Mouse (Mus musculus): Measurements from ENCODE around the gene Rpl9-ps6. TPM values are rescaled to one million over a fixed set of nuclear protein-coding genes. Genes with fewer than 3 reads are reported as not detected.

The Rpl9-ps6 gene
- polyA plus RNA-seq, 1 experiment from 2014 or later = 133 TPM

GRCm38 (mm10) chr19:32481511-32481910, 15.1 kb upstream of the Rpl9-ps6 start:
- no peak for ATAC-seq (ENCODE audit: insufficient read depth)
- Histone ChIP-seq H3K4me3 (ENCODE audit: low read depth, low read length) (no peak overlapping the region), H3K9me3 (ENCODE audit: low read depth, low read length) (no peaks in the 10 kb centered on the region), H3K27me3 (ENCODE audit: insufficient read depth, low read length) (no peaks in the 10 kb centered on the region), H3K36me3 (ENCODE audit: insufficient read depth) (no peaks in the 10 kb centered on the region), H3K9ac (no peak overlapping the region), H3K4me2 (no peak overlapping the region), H3K27ac (ENCODE audit: low read depth) (no peak overlapping the region), H3K4me1 (ENCODE audit: insufficient read depth) (no peaks in the 10 kb centered on the region)
- 27% methylated on average over 4 of the region's 4 CpGs for WGBS
- no peak for DNase-seq
- no peak for TF ChIP-seq CTCF (IDR thresholded peaks at IDR 0.05; ENCODE audit: low read depth)

- DNase-seq (no peak), ATAC-seq (ENCODE audit: insufficient read depth) (no peak)
- no peaks in the 10 kb centered on the region for H3K9me3 ChIP-seq (ENCODE audit: low read depth, low read length)
- H3K9ac ChIP-seq = no peak overlapping the region
- no peaks in the 10 kb centered on the region for H3K36me3 ChIP-seq (ENCODE audit: insufficient read depth)
- no peak for TF ChIP-seq CTCF (IDR thresholded peaks at IDR 0.05; ENCODE audit: low read depth)
- no peaks in the 10 kb centered on the region for H3K27me3 ChIP-seq (ENCODE audit: insufficient read depth, low read length)
- WGBS = 77% methylated on average over 8 of the region's 8 CpGs
- H3K27ac ChIP-seq (ENCODE audit: low read depth) = no peak overlapping the region
- no peak overlapping the region for H3K4me3 ChIP-seq (ENCODE audit: low read depth, low read length)
- no peak overlapping the region for H3K4me2 ChIP-seq
- H3K4me1 ChIP-seq (ENCODE audit: insufficient read depth) = no peaks in the 10 kb centered on the region
These were observed 14.5 kb upstream of the Rpl9-ps6 start for GRCm38 (mm10) chr19:32480791-32481442.

- H3K4me3 ChIP-seq (ENCODE audit: low read depth, low read length) = no peak overlapping the region
- H3K27ac ChIP-seq (ENCODE audit: low read depth) = no peak overlapping the region
- 79% methylated on average over 5 of the region's 5 CpGs for WGBS
- no peaks in the 10 kb centered on the region for H3K9me3 ChIP-seq (ENCODE audit: low read depth, low read length)
- no peaks in the 10 kb centered on the region for H3K4me1 ChIP-seq (ENCODE audit: insufficient read depth)
- H3K36me3 ChIP-seq (ENCODE audit: insufficient read depth) = no peaks in the 10 kb centered on the region
- no peak for DNase-seq
- H3K9ac ChIP-seq = no peak overlapping the region
- H3K4me2 ChIP-seq = no peak overlapping the region
- no peak for TF ChIP-seq CTCF (IDR thresholded peaks at IDR 0.05; ENCODE audit: low read depth)
- no peaks in the 10 kb centered on the region for H3K27me3 ChIP-seq (ENCODE audit: insufficient read depth, low read length)
- ATAC-seq (ENCODE audit: insufficient read depth) = no peak
These were observed 13.9 kb upstream of the Rpl9-ps6 start for GRCm38 (mm10) chr19:32480255-32480654.

GRCm38 (mm10) chr19:32476712-32477052, 10.3 kb upstream of the Rpl9-ps6 start:
- no peak overlapping the region for H3K4me2 ChIP-seq
- H3K4me3 ChIP-seq (ENCODE audit: low read depth, low read length) = no peak overlapping the region
- H3K27ac ChIP-seq (ENCODE audit: low read depth) = no peak overlapping the region
- no peak overlapping the region for H3K9ac ChIP-seq
- H3K27me3 ChIP-seq (ENCODE audit: insufficient read depth, low read length) = no peaks in the 10 kb centered on the region
- WGBS = 75% methylated on average over 4 of the region's 4 CpGs
- no peaks in the 10 kb centered on the region for H3K4me1 ChIP-seq (ENCODE audit: insufficient read depth)
- no peaks in the 10 kb centered on the region for H3K9me3 ChIP-seq (ENCODE audit: low read depth, low read length)
- ATAC-seq (ENCODE audit: insufficient read depth) = no peak
- H3K36me3 ChIP-seq (ENCODE audit: insufficient read depth) = no peaks in the 10 kb centered on the region
- TF ChIP-seq CTCF (IDR thresholded peaks at IDR 0.05; ENCODE audit: low read depth) = no peak
- DNase-seq = no peak

GRCm38 (mm10) chr19:32476016-32476711, 9.8 kb upstream of the Rpl9-ps6 start:
- H3K27ac ChIP-seq (ENCODE audit: low read depth) = no peak overlapping the region
- H3K4me3 ChIP-seq (ENCODE audit: low read depth, low read length) = no peak overlapping the region
- no peaks in the 10 kb centered on the region for H3K27me3 ChIP-seq (ENCODE audit: insufficient read depth, low read length)
- ATAC-seq (ENCODE audit: insufficient read depth) = no peak; the same call in 1 of the 2 replicates
- no peak for TF ChIP-seq CTCF (IDR thresholded peaks at IDR 0.05; ENCODE audit: low read depth)
- H3K9ac ChIP-seq = no peak overlapping the region
- 64% methylated on average over 12 of the region's 12 CpGs for WGBS
- H3K4me1 ChIP-seq (ENCODE audit: insufficient read depth) = no peaks in the 10 kb centered on the region
- H3K36me3 ChIP-seq (ENCODE audit: insufficient read depth) = no peaks in the 10 kb centered on the region
- H3K4me2 ChIP-seq = no peak overlapping the region
- H3K9me3 ChIP-seq (ENCODE audit: low read depth, low read length) = no peaks in the 10 kb centered on the region
- DNase-seq = no peak

GRCm38 (mm10) chr19:32470570-32471263, 4.3 kb upstream of the Rpl9-ps6 start:
- DNase-seq = no peak
- no peak overlapping the region for H3K27ac ChIP-seq (ENCODE audit: low read depth)
- H3K27me3 ChIP-seq (ENCODE audit: insufficient read depth, low read length) = no peaks in the 10 kb centered on the region
- no peak overlapping the region for H3K4me2 ChIP-seq
- WGBS = 78% methylated on average over 13 of the region's 13 CpGs
- no peak for TF ChIP-seq CTCF (IDR thresholded peaks at IDR 0.05; ENCODE audit: low read depth)
- H3K4me1 ChIP-seq (ENCODE audit: insufficient read depth) = no peaks in the 10 kb centered on the region
- no peaks in the 10 kb centered on the region for H3K36me3 ChIP-seq (ENCODE audit: insufficient read depth)
- no peak for ATAC-seq (ENCODE audit: insufficient read depth)
- no peak overlapping the region for H3K4me3 ChIP-seq (ENCODE audit: low read depth, low read length)
- H3K9ac ChIP-seq = no peak overlapping the region
- H3K9me3 ChIP-seq (ENCODE audit: low read depth, low read length) = no peaks in the 10 kb centered on the region

GRCm38 (mm10) chr19:32470059-32470497, 3.7 kb upstream of the Rpl9-ps6 start:
- Histone ChIP-seq H3K27ac (ENCODE audit: low read depth) (no peak overlapping the region), H3K9me3 (ENCODE audit: low read depth, low read length) (no peaks in the 10 kb centered on the region), H3K4me1 (ENCODE audit: insufficient read depth) (no peaks in the 10 kb centered on the region), H3K4me2 (no peak overlapping the region), H3K9ac (no peak overlapping the region), H3K36me3 (ENCODE audit: insufficient read depth) (no peaks in the 10 kb centered on the region), H3K4me3 (ENCODE audit: low read depth, low read length) (no peak overlapping the region), H3K27me3 (ENCODE audit: insufficient read depth, low read length) (no peaks in the 10 kb centered on the region)
- peak; percentile 84 for DNase-seq
- ATAC-seq (ENCODE audit: insufficient read depth) = no peak
- 21% methylated on average over 6 of the region's 6 CpGs for WGBS
- peak; percentile 82 for TF ChIP-seq CTCF (IDR thresholded peaks at IDR 0.05; ENCODE audit: low read depth)
